Mouse (Mus musculus): ENCODE measurements around the gene Scml4. TPM values are rescaled to one million over a fixed set of nuclear protein-coding genes. Genes with fewer than 3 reads are reported as not detected.

The Scml4 gene
- polyA plus RNA-seq, 1 experiment from 2014 or later, result 0.91 TPM

- H3K27ac ChIP-seq (ENCODE audit: low read length), result no peak overlapping the region
- H3K9me3 ChIP-seq (replicated peaks; ENCODE audit: control insufficient read depth, low read length), result no peaks in the 10 kb centered on the region
- no peak overlapping the region for H3K9ac ChIP-seq (ENCODE audit: low read depth, low read length)
- no peak overlapping the region for H3K4me3 ChIP-seq (ENCODE audit: low read depth, low read length)
- H3K36me3 ChIP-seq (ENCODE audit: control insufficient read depth, insufficient read depth), result no peaks in the 10 kb centered on the region
- ATAC-seq (ENCODE audit: low read depth), result no peak
- H3K4me2 ChIP-seq (ENCODE audit: low read depth, low read length), result no peak overlapping the region
- 41% methylated on average over 3 of the region's 3 CpGs for WGBS (ENCODE audit: insufficient replicate concordance)
- no peaks in the 10 kb centered on the region for H3K4me1 ChIP-seq (ENCODE audit: control insufficient read depth, low read depth, low read length)
- no peaks in the 10 kb centered on the region; the same call in 1 of the 2 replicates for H3K27me3 ChIP-seq (ENCODE audit: control insufficient read depth, insufficient read depth, low read depth, low read length)
Observed at GRCm38 (mm10) chr10:42978346-42978745, 118.2 kb downstream of the Scml4 start.

DNA sequence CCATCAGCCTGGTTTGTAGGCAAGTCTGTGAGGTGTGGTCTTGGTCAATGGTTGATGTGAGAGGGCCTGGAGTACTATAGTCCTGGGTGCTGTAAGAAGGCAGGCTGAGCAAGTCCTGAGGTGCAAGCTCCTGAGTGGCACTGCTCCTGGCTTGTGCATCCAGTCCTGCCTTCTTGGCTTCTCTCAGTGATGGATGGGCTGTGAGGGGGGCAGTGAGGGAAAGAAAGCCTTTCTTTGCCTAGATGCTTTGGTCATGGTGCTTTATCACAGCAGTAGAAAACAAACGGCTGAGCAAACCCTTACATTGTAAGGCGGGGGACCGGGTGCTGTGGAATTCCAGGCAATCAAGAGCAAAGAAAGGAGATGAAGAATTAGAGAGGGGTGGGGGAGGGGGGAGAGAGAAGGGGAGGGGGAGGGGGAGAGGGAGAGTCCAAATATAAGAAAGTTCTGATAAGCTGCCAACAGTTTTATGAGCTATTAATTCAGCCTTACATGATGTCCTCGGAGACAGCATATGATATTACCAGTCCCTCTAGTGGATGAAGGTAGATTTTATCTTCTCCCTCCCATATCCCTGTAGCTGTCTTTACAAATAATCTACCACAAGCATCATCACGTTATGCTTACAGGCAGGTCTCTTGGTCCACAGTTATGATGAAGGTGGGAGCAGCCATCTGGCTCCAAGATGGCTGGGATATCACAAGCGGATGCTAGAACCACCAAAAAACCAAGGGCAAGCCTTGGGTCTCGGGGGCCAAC lies 121.0 kb downstream of the Scml4 start:
- H3K4me3 ChIP-seq (ENCODE audit: low read depth, low read length), result no peak overlapping the region
- H3K4me1 ChIP-seq (ENCODE audit: control insufficient read depth, low read depth, low read length), result no peaks in the 10 kb centered on the region
- H3K36me3 ChIP-seq (ENCODE audit: control insufficient read depth, insufficient read depth), result no peaks in the 10 kb centered on the region
- WGBS (ENCODE audit: insufficient replicate concordance), result 62% methylated on average over 7 of the region's 7 CpGs
- ATAC-seq (ENCODE audit: low read depth), result no peak
- H3K4me2 ChIP-seq (ENCODE audit: low read depth, low read length), result no peak overlapping the region
- no peak overlapping the region for H3K9ac ChIP-seq (ENCODE audit: low read depth, low read length)
- H3K9me3 ChIP-seq (replicated peaks; ENCODE audit: control insufficient read depth, low read length), result no peaks in the 10 kb centered on the region
- H3K27ac ChIP-seq (ENCODE audit: low read length), result no peak overlapping the region
- H3K27me3 ChIP-seq (ENCODE audit: control insufficient read depth, insufficient read depth, low read depth, low read length), result no peaks in the 10 kb centered on the region; the same call in 1 of the 2 replicates

DNA sequence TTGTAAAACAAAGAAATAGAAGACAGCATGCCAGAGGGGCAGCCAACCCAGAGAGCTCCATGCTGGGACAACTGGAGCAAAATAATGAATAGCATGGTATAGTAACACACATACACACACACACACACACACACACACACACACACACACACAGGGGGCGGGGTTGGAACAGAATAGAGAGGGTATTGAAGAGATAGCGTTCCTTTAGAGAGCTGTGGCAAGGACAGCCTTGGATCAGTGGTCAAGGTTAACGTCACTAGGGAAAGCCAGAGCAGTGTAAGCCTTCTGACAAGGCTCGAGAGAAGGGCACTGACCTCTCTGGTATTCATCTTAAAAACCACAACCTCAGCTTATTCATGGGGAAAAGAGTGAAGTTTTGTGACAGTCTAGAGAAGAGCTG lies 124.7 kb downstream of the Scml4 start:
- Histone ChIP-seq H3K4me1 (ENCODE audit: control insufficient read depth, low read depth, low read length) (no peaks in the 10 kb centered on the region), H3K4me3 (ENCODE audit: low read depth, low read length) (no peak overlapping the region), H3K9ac (ENCODE audit: low read depth, low read length) (no peak overlapping the region), H3K36me3 (ENCODE audit: control insufficient read depth, insufficient read depth) (no peaks in the 10 kb centered on the region), H3K27me3 (ENCODE audit: control insufficient read depth, insufficient read depth, low read depth, low read length) (no peaks in the 10 kb centered on the region; the same call in 1 of the 2 replicates), H3K4me2 (ENCODE audit: low read depth, low read length) (no peak overlapping the region), H3K9me3 (replicated peaks; ENCODE audit: control insufficient read depth, low read length) (no peaks in the 10 kb centered on the region), H3K27ac (ENCODE audit: low read length) (no peak overlapping the region)
- no peak for ATAC-seq (ENCODE audit: low read depth)
- WGBS (ENCODE audit: insufficient replicate concordance), result 51% methylated on average over 4 of the region's 4 CpGs

GRCm38 (mm10) chr10:42987594-42988052 lies 127.5 kb downstream of the Scml4 start:
- H3K36me3 ChIP-seq (ENCODE audit: control insufficient read depth, insufficient read depth), result no peaks in the 10 kb centered on the region
- no peaks in the 10 kb centered on the region for H3K4me1 ChIP-seq (ENCODE audit: control insufficient read depth, low read depth, low read length)
- H3K27ac ChIP-seq (ENCODE audit: low read length), result no peak overlapping the region
- H3K4me3 ChIP-seq (ENCODE audit: low read depth, low read length), result no peak overlapping the region
- no peaks in the 10 kb centered on the region for H3K9me3 ChIP-seq (replicated peaks; ENCODE audit: control insufficient read depth, low read length)
- no peak overlapping the region for H3K9ac ChIP-seq (ENCODE audit: low read depth, low read length)
- no peaks in the 10 kb centered on the region; the same call in 1 of the 2 replicates for H3K27me3 ChIP-seq (ENCODE audit: control insufficient read depth, insufficient read depth, low read depth, low read length)
- WGBS (ENCODE audit: insufficient replicate concordance), result 20% methylated on average over 6 of the region's 6 CpGs
- ATAC-seq (ENCODE audit: low read depth), result no peak
- H3K4me2 ChIP-seq (ENCODE audit: low read depth, low read length), result no peak overlapping the region

DNA sequence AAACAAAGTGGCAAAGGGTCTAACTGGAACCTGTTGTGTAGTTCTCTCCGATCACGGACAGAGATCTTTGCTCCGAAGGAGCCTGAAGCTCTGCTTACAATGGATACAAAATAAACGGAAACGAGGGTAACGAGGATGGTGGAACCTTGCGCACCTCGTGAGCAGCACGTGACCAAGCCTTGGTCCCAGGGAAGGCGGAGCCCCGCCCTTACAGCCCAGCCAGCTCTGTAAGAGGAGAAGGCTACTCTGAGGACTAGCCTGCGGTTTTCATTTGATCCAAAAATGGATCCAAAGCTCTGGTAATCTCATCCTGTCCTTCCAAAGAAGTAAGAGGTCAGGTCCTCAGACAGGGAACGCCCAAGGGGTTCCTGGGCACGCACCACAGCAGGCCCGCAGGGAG lies 128.5 kb downstream of the Scml4 start:
- Histone ChIP-seq H3K9me3 (replicated peaks; ENCODE audit: control insufficient read depth, low read length) (no peaks in the 10 kb centered on the region), H3K9ac (ENCODE audit: low read depth, low read length) (no peak overlapping the region), H3K27ac (ENCODE audit: low read length) (no peak overlapping the region), H3K4me1 (ENCODE audit: control insufficient read depth, low read depth, low read length) (no peaks in the 10 kb centered on the region), H3K36me3 (ENCODE audit: control insufficient read depth, insufficient read depth) (no peaks in the 10 kb centered on the region), H3K4me2 (ENCODE audit: low read depth, low read length) (no peak overlapping the region), H3K27me3 (ENCODE audit: control insufficient read depth, insufficient read depth, low read depth, low read length) (no peaks in the 10 kb centered on the region), H3K4me3 (ENCODE audit: low read depth, low read length) (no peak overlapping the region)
- WGBS (ENCODE audit: insufficient replicate concordance), result 51% methylated on average over 15 of the region's 15 CpGs
- ATAC-seq (ENCODE audit: low read depth), result no peak

DNA sequence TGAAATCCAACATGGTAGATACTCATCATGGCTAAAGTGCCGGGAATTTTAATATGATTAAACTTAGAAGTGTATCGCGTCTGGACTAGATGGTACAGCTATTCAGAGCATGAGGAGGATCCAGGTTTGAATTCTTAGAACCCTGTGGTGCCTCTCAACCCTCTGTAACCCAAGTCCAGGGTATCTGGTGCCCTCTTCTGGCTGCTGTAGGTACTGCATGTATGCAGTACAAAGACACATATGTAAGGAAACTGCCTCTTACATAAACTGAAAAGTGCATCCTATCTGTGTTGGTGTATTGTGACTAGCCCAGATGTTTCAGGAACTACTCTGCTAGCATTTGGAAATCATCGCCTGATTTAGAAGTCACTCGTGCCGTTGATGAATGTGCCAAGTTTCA lies 129.7 kb downstream of the Scml4 start:
- 22% methylated on average over 6 of the region's 6 CpGs for WGBS (ENCODE audit: insufficient replicate concordance)
- Histone ChIP-seq H3K27me3 (ENCODE audit: control insufficient read depth, insufficient read depth, low read depth, low read length) (no peaks in the 10 kb centered on the region), H3K4me3 (ENCODE audit: low read depth, low read length) (no peak overlapping the region), H3K9ac (ENCODE audit: low read depth, low read length) (no peak overlapping the region), H3K27ac (ENCODE audit: low read length) (no peak overlapping the region), H3K9me3 (replicated peaks; ENCODE audit: control insufficient read depth, low read length) (no peaks in the 10 kb centered on the region), H3K36me3 (ENCODE audit: control insufficient read depth, insufficient read depth) (no peaks in the 10 kb centered on the region), H3K4me1 (ENCODE audit: control insufficient read depth, low read depth, low read length) (no peaks in the 10 kb centered on the region), H3K4me2 (ENCODE audit: low read depth, low read length) (no peak overlapping the region)
- ATAC-seq (ENCODE audit: low read depth), result no peak

DNA sequence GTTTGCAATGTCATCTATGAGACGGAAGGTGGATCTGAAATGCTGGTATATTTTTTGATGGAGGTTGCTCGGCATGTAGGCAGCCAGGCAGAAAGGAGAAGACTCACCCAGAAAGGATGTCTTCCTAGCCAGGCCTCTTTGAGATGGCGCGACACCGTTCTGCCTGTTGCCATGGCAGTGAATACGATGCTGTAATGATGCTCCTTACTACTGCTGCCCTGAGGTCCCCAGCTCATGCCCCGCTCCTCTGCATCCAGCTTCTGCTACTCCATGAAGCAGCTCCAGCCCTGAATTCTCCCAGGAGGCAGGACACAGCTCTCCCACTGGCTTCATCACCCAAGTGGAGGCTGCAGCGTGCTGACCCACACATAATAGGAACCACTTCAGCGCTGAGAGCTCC lies 130.8 kb downstream of the Scml4 start:
- no peaks in the 10 kb centered on the region for H3K27me3 ChIP-seq (ENCODE audit: control insufficient read depth, insufficient read depth, low read depth, low read length)
- no peaks in the 10 kb centered on the region for H3K4me1 ChIP-seq (ENCODE audit: control insufficient read depth, low read depth, low read length)
- no peak for ATAC-seq (ENCODE audit: low read depth)
- no peaks in the 10 kb centered on the region for H3K9me3 ChIP-seq (replicated peaks; ENCODE audit: control insufficient read depth, low read length)
- WGBS (ENCODE audit: insufficient replicate concordance), result 55% methylated on average over 9 of the region's 9 CpGs
- H3K27ac ChIP-seq (ENCODE audit: low read length), result no peak overlapping the region
- no peak overlapping the region for H3K4me3 ChIP-seq (ENCODE audit: low read depth, low read length)
- H3K36me3 ChIP-seq (ENCODE audit: control insufficient read depth, insufficient read depth), result no peaks in the 10 kb centered on the region
- H3K9ac ChIP-seq (ENCODE audit: low read depth, low read length), result no peak overlapping the region
- H3K4me2 ChIP-seq (ENCODE audit: low read depth, low read length), result no peak overlapping the region

DNA sequence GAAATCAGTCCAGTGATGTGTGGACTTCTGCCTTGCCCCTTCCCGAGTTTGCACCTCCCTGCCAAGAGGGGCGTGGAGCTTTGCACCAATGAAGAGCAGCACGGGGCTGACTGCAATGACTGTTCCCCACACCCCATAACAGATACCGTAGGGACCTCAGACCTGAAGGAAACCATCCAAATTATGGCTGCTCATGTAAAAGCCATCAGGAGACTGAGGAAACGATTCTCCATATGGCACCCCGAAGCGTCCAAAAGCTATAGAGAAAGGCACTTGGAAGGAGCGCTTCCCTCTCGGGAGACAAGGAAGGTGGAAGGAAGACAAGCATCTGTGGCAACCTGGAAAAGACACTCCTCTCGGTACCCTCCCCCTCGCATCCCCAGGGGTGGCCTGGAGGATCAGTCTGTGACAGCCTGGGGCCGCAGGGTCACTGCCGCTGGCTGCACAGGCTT lies 134.2 kb downstream of the Scml4 start:
- Histone ChIP-seq H3K4me3 (ENCODE audit: low read depth, low read length) (no peak overlapping the region), H3K36me3 (ENCODE audit: control insufficient read depth, insufficient read depth) (no peaks in the 10 kb centered on the region), H3K27ac (ENCODE audit: low read length) (no peak overlapping the region), H3K4me1 (ENCODE audit: control insufficient read depth, low read depth, low read length) (no peaks in the 10 kb centered on the region), H3K9me3 (replicated peaks; ENCODE audit: control insufficient read depth, low read length) (no peaks in the 10 kb centered on the region), H3K9ac (ENCODE audit: low read depth, low read length) (no peak overlapping the region), H3K4me2 (ENCODE audit: low read depth, low read length) (no peak overlapping the region), H3K27me3 (ENCODE audit: control insufficient read depth, insufficient read depth, low read depth, low read length) (no peaks in the 10 kb centered on the region)
- no peak for ATAC-seq (ENCODE audit: low read depth)
- WGBS (ENCODE audit: insufficient replicate concordance), result 32% methylated on average over 13 of the region's 13 CpGs

GRCm38 (mm10) chr10:42995484-42995895 lies 135.3 kb downstream of the Scml4 start:
- H3K27me3 ChIP-seq (ENCODE audit: control insufficient read depth, insufficient read depth, low read depth, low read length), result no peaks in the 10 kb centered on the region
- H3K4me3 ChIP-seq (ENCODE audit: low read depth, low read length), result no peak overlapping the region
- H3K4me1 ChIP-seq (ENCODE audit: control insufficient read depth, low read depth, low read length), result no peaks in the 10 kb centered on the region
- 43% methylated on average over 13 of the region's 13 CpGs for WGBS (ENCODE audit: insufficient replicate concordance)
- no peak overlapping the region for H3K27ac ChIP-seq (ENCODE audit: low read length)
- no peaks in the 10 kb centered on the region for H3K36me3 ChIP-seq (ENCODE audit: control insufficient read depth, insufficient read depth)
- no peak overlapping the region for H3K4me2 ChIP-seq (ENCODE audit: low read depth, low read length)
- H3K9me3 ChIP-seq (replicated peaks; ENCODE audit: control insufficient read depth, low read length), result no peaks in the 10 kb centered on the region
- no peak for ATAC-seq (ENCODE audit: low read depth)
- no peak overlapping the region for H3K9ac ChIP-seq (ENCODE audit: low read depth, low read length)

Measured in liver, embryonic 16.5 days (tissue).